Mouse (Mus musculus) retina, postnatal 1 day (tissue): ENCODE measurements around the gene Naaa.

Source experiments
- DNase-seq: peaks from one replicate; pipeline ENCODE4 v3.0.0-alpha.2; 2012

Gene Naaa

DNA sequence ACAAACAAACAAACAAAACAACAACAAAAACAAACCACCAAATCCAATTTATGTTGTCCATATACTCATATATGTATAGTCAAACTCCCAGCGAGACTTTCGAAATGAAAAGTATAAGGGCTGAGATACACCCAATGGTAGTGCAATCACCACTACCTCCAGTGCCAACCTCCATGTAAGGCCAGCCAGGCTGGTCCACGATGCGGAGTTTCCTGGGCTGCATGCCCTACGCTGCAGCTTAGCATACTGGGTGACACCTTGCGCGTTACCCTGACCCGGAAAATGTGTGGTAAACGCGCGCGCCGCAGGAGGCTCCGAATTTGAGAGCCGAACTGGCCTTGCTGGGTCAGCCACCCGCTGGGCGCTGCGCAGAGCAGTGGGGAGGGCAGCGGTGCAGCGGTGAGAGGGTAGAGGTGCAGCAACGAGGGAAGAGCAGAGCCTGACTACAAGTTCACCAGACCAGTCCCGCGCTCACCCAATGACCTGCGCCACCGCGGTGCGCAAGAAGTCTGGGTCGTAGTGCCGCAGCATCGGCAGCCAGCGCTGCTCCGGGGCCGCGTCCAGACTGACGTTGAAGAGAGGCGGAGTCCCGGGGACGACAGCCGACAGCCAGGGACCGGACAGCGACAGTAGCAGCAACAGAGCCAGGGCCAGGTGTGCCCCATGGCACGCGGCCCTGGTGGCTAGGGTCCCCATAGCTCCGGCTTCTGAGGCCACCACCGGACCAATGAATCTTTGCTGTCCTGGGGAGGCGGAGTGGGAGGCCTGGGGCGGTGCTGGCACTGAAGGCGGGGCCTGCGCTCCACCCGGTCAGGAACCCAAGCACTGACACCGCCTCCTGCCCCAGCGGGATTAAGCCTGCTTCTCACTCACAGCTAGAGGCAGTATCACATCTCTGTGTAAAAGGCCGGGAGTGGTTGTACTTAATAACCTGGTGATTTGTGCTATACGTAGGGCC is at the start of gene Naaa:
TSS of gene Naaa (minus strand) at position 734 of the 958 bp plus-strand sequence.
- peak; percentile 90 for DNase-seq

DNA sequence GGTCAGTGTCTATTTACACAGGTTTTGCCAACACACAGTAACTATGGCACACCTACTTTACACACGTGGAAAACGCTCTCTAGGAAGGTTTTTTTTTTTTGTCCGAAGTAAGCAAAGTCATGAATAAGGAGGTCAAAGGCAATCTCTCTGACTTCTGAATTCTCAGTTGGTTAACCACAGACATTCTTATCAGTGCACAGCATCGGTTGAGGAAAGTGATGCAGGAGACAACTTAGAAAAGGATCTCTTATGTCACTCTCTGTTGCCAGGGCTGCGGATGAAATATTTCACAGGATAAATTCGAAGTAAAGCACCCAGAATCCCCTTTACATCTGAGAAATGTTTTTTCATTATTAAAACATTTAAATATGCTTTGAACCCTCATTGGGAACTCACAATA is 49.4 kb upstream of the Naaa start:
- DNase-seq, result no peak

DNA sequence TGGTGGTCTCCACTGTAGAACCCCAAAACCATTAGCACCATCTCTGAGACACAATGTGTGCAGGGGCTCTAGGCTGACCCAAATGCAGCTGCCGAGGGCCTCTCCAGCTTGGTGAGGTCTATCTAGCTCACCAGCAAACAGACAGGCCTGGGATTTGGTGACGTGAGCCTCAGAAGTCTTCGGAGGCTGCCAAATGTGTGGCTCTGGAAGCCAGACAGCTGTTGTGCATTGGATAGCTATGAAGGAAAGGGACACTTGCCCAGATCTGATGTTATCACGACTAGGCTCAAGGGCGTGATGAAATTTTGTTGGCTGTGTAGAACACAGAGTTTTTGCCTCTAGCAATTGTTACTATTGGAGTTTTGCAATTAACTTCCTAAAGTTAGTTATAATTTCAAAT is 45.3 kb upstream of the Naaa start:
- DNase-seq, result no peak

DNA sequence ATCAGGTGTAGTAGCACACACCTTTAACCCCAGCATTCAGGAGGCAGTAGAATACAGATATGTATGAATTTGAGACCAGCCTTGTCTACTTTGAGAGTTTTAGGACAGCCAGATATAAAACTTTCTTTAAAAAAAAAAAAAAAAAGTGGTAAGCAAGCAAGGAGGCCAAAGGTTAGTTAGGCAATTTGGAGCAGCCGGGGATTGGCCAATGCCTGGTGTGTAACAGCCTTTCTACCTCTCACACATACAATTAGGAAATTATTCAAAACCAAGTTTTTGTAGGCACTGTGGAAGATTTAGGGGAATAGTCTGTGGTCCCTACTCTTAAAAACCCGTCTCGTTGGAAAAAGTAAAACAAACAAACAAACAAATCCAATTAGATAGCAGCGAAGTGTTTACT is 44.6 kb upstream of the Naaa start:
- DNase-seq, result no peak

DNA sequence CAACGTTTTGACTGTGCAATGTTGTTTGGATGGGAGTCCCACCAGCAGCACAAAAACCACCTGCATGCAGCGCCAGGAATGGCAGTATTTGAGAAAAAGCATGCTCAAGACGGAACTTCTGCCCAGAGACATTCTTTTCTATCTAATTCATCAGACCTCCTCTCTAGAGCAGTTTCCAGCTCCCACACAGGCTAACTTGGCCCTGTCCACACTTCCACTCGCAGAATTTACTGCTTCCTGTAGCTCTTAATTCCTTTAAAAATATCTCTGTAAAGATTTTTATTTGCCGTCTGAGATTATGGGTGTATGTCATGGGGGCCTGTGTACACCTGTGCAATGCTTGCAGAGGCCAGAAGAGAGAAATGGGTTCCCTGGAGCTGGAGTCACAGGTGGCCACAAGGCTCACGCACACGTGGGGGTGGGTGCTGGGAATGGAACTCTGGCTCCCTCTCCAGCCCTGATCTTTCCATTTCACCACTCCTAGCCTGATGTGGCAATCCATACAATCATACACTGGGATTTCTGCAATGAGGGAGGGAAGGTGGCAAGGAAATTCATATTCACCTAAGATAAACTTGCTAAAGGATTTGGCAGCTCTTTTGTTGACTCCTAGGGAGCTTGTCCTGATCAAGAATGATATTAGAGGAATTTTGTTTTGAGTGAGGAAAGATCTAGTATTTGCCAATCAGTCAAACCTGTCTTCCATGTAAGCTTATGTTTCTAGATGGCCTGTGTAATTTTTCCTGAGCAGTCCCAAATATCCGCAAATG is 43.8 kb upstream of the Naaa start:
- DNase-seq, result no peak

DNA sequence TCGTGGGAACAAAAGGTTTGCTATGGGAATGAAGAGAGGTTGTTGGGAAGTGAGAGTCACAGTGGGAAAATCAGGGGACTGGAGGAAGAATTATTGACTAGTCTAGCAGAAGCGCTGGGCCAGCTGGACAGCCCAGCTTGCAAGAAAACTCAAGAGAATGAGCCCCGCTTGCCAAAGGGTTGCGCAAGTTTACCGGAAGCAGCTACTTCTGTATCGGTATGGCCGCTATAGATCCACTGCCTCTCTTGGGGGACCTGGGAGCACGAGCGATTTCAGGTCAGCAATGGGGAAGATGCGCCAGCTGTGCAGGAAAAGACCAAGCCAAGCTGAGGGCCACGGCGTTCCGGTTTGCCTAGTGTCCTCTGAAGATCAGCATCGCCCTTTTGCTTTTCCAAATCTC is 40.6 kb upstream of the Naaa start:
- no peak for DNase-seq

DNA sequence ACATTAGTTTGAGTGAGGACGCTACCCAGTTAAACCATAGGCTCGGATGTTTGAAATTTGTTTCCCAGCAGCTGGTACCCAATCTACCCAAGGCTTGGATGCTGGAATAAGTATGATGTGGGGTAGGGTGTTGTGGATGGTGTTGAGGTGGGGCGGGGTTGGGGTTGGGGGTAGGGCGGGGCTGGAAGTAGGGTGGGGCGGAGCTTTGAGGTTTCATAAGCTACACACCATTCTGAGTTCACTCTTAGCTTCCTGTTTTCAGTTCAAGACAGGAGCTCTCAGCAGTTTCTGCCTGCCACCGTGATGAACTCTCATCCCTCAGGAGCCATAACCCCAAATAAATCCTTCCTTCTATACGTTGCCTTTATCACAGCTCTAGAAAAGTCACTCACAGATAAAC is 40.1 kb upstream of the Naaa start:
- DNase-seq, result no peak

DNA sequence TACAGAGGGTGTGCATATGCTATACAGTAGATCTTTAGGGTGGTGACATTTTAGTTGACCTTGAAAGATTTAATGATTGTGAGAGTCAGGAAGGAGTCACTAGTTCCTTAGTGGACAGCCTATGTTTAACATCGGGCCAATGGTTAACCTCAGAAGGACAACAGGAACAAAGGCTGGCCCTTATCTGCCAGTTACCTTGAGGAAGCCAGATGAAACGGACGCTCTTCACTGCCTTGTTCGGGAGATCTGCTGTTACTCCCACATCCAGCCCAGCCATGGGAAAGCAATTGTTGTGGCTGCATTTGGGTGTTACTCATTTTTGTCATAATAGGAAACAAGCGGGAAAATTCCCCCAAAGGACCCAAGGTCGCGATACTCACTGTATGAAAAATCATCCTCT is 35.8 kb upstream of the Naaa start:
- DNase-seq, result no peak

DNA sequence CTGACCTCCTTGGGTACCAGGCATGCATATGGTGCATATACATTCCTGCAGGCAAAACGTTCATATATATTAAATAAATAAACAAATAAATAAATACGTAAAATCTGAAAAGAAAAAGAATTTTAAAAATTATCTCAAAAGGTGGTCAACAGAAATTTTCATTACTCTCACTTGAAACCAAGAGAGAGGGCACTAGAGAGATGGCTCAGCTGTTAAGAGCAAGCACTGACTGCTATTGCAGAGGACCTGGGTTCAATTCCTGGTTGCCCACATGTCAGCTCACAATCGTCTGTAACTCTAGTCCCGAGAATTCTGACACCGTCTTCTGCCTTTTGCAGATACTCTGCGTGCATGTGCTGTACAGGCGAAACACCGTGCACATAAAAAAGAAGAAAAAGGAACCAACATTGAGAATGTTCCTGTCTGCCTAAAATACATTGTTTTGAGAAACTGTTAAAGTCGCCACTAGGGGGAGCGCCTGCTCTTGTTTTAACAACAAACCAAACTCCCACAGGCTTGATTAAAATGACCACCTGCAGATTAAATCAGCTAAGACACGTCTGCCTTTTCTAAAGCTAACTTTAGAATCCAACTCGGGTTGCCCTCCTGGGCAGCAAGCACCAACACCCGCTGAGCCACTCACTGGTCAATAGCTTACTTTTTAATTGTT is 34.2 kb upstream of the Naaa start:
- DNase-seq, result peak; percentile 90

DNA sequence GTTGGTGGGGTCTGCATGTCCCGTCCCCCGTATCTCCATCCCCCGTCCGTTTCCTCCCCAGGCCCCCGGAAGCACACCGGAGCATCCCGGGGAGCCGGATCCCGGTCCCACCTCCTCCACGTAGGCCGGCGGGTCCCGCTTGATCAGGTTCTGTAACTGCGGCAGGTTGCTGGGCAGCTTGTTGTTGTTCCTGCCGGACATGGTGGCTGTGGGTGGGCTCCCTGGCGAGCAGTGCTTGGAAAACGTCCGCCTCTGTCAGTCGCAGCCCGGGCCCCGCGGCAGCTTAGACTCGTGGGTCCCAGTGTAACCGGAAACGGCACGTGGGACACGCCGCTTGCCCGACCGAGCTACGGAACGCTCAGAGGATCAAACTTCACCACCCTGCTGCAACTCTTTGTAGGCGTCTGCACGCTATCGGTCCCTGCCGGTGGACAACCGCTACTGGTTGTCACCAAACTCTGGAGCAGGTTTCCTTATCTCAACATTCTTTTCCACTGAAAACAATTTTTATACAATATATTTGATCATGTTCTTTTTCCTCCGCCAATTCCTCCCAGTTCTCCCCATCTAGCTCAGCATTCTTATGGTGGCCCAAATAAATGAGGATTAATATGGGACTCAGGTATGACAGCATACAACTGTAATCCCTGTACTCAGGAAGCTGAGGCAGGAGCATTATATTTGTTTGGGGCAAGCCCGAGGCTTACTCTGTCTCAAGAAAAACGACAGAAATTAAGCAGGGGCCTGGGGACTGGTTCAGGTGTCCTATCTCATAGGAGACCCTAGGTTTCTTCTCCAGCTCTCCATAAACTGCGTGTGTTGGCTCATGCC is 31.9 kb upstream of the Naaa start, which contains the start of gene Sdad1:
TSS of gene Sdad1 (minus strand) at position 799 of the 831 bp plus-strand sequence.
- DNase-seq, result peak; percentile 97

DNA sequence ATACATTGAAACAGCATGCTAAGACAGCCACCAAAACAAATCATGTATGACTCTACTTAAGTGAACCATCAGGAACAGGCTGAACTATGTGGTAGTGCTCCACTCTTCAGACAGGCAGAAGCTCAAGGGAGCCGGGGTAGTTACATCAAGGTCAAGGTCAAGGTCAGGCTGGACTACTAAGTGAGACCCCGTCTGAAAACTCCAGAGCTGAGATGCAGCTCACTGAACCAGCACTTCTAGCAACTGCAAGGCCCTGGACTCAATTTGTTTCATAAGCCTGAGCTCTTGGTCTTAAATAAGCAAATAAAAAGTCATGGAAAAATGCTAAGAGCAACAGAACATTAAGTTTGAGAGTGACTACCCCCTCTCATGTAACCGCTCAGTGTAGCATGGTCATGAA is 26.3 kb upstream of the Naaa start:
- no peak for DNase-seq

DNA sequence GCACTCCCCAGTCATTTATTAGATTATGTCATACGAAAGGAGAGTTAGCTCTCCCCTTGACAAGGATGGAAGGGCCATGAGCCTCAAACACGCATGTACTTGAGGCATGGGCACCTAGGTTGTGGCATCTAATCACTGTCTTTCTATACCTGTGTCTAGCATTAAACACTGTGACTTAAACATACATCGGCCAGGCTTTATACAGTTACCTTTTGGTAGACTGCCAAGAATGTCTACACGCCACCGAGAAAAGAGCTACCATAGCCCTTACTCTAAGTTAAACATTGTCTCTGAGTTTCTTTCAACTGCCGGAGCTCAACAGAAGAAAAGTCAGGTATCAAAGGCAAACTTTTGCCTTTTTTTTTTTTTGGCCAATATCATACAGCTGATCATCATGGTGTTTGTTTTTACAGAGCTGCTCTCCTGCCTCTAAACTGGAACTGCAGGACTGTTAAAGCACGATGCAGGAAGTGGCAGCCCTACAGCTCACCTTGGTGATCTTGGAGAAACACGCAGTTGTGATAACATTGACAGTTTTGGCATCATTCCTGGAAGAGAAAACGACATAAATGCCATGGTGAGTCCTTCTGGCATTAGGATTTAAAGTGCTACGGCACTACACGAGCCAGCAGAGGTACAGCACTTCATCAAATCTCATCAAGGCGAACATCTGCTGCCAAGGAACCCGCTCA is 24.3 kb upstream of the Naaa start:
- no peak for DNase-seq

DNA sequence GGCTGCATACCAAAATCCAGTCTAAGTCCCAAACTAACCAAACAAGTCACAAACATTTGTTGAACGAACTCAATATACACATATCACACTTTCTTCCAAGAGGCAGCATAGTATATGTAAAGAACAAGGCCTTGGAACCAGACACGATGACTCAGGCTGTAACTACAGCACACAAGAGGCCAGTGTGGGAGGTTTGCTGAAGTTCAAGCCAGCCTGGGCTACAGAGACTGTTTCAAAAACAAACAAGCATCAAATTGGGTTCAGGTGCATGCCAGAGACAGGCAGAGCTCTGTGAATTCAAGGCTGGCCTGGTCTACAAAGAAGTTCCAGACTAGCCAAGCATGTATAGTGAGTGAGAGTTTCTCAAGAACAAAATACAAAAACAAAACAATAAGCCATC is 16.6 kb upstream of the Naaa start:
- no peak for DNase-seq

DNA sequence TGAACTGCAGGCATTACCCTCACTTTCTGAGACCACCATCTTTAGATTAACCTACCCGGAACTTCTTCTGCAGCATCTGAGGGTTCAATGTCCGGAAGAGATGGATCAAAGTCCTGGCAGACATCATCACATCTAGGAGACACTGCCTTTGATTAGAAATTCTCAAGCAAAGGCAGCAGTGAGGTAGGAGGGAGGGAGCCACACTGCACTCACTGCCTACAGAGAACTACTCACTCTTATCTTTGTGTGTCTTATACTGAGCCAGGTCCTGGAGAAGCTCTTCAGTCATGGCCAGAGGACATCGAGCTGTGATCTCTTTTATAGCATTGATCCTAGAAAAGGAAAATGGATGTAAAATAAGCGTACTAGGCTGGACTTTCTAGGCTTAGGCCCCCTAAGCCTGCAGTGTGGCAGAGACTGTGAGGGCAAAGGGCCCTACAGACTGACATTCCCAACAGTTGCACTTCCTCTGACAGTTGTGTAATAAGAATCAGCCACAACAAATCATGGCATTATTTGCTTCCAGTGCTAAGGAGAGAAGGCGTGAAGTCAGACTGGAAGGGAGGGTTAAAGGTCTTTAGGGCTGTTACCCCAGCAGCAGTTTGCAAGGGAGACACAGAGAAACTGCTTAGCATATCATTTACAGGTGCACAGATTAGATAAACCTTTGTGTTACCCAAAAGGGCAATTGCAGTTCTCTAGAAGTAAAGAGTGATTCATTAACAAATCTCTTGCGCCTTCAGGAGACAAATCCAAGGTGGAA is 13.9 kb upstream of the Naaa start:
- DNase-seq, result no peak

DNA sequence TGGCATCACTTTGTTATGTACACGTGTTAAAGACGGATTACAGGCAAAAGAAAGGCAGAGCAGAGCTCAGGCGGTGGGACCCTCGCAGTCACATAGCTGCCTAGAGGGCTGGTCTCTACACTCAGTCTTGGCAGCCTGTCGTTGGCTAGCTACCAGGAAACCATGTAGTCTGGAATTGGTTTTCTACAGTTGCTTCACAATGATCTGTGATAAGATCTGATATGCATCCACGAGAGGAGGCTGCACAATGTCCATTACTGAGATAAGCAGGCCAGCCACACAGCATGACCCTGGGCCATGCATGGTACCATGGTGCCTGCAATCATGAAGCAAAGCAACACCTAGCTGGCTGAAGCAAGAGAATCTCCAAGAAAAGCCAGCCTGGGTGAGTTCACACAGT is 9.9 kb upstream of the Naaa start:
- no peak for DNase-seq

DNA sequence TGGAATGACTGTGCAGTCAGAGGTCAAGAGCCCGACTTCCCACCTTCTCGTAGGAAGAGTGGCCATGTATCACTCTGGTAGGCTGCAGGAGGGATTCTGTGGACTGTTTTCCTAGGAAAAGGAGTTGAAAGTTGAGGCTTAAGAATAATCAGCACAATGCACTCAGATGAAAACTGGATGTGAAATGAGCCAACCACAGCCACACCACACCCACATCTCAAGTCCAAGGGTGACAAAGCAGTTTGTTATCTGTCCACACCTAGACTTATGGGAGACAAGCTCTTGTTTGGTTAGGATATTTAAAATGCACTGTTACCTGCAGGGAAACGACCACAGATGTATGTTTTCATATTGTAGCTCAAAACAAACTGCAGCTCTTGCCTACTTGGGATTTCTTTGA is 5.1 kb upstream of the Naaa start:
- DNase-seq, result no peak

DNA sequence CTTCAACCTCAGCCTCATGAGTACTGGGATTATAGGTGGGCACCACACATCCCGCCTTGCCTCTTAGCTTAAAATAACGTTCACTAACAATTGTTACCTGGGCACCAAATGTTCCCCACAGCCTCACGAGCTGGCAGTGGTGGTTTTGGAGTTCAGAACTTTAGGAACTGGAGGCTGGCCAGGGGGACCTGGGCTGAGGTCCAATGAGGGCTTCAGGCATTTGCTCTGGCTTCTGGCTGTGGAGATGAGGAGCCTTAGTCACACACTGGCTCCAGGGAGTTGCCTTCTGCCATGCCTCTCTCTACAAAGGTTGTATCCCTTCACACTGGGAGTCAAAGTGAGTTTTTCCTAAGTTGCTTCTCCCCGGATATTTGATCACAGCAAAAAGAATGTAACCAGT is 4.6 kb upstream of the Naaa start:
- no peak for DNase-seq

DNA sequence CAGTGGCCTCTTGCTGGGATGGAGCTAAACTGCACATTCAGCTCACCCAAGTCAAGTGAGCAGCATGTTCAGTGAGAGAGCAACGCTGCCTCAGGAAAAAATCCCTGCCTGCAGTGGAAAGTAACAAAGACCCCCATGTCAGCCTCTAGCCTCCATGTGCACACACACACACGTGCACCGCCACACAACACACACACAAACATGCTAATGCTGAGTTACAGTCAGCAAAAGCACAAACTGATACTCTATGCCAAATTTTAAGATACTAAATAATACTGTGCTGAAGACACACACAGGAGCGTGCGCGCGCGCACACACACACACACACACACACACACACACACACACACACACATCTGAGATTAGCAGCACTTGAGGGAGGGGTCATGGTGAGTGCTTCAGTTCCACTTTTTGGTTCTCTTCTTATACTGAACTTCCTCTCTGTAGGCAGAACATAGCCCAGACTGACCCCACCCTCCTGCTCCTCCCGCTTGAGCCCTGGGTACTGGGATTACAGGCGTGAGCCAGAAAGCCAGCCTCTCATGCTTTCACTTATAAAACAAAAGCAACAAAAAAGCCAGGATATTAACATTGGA is 1.1 kb upstream of the Naaa start:
- DNase-seq, result peak; percentile 14

DNA sequence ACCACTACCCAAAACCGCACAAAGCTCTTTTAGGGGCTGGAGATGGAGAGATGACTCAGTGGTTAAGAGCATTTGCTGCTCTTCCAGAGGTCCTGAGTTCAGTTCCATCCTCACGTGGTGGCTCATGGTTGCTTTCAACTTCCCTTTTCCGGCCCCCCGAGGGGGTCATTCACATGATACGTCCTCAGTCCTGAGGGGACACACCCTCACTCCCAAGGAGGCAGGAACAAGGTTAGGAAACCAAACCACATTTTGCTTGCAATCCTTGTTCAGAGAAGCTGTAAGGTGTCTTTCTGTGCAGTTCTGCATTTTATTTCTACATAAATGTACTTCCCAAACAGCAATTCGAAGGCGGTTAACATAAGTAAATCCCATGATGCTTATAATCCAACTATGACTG is 7.5 kb downstream of the Naaa start:
- no peak for DNase-seq

DNA sequence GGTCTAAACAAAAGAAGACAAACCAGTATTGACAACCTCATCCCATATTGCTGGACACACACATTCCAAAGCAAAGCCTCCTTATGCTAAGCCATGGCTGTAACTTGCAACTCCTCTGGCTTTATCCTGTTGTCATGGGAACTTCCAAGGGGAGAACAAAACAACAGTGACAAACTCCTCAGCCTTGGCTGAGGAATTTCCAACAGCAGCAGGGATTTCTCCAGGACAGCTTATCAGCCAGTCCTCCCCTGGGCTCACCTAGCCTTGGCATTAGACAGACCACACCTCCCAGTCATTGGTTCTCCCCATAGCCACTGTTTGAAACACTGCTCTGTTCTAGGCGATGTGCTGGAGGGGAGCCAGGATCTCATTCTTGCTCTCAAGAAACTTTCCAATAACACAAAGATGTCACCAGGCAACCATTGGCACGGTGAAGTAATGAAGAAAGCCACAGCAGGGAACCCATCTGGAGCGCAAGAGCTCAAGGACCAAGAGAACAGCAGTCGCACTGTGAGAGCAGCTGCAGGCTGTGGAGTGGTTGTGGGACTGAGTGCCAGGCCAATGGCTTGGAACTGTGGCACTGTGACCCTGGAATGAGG is 14.1 kb downstream of the Naaa start:
- peak; percentile 87 for DNase-seq
